Mouse (Mus musculus): ENCODE measurements around the gene Defb25. TPM values are rescaled to one million over a fixed set of nuclear protein-coding genes. Genes with fewer than 3 reads are reported as not detected.
A peak's percentile ranks its signal among the peaks of the same experiment; 100 is the strongest.
"Not testable (repeated sequence)": the region's sequence is repeated elsewhere in the genome, so short reads cannot be mapped to it uniquely, and the experiment has no call there.

Gene Defb25
- 1.7 TPM in 1 of 2 replicates, not detected in the other for polyA plus RNA-seq (2015; fragmentation: Nextera tagmentation; extraction: Ambion mirVana)

DNA sequence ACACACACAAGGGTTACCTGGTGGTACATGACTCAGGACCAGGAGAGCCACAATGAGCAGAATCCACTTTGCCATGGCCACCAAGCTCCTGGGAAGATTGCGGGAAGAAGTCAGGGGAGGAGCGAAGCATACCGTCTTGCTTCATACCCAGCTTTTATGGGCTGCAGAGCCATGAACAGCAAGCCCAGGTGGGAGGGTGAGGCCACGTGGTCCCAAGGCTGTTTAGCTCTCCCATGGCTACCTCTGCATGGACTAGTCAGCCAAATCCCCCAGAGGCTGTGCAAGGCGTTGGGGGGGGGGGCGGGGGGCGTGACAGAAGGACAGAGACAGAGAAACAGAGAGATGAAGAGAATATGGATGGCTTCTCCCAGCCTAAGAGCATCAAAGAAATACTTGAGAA, at the start of gene Defb25:
Defb25 (minus strand) TSS at position 101 of the 400 bp plus-strand sequence.
- H3K27ac ChIP-seq: no peak within 1 kb of the TSS
- no peaks in the 10 kb centered on the region for H3K9me3 ChIP-seq
- H3K4me1 ChIP-seq: peaks cover 16% of the 10 kb centered on the region
- no peak within 1 kb of the TSS for H3K4me2 ChIP-seq
- H3K36me3 ChIP-seq: no peaks in the 10 kb centered on the region
- ATAC-seq (ENCODE audit: borderline replicate concordance, extremely low read depth, low FRiP score, low TSS enrichment): no peak
- no peak within 1 kb of the TSS for H3K4me3 ChIP-seq
- H3K27me3 ChIP-seq: peaks cover 31% of the 10 kb centered on the region
- 79% methylated on average over 7 of the region's 7 CpGs for WGBS
- H3K9ac ChIP-seq: no peak within 1 kb of the TSS

DNA sequence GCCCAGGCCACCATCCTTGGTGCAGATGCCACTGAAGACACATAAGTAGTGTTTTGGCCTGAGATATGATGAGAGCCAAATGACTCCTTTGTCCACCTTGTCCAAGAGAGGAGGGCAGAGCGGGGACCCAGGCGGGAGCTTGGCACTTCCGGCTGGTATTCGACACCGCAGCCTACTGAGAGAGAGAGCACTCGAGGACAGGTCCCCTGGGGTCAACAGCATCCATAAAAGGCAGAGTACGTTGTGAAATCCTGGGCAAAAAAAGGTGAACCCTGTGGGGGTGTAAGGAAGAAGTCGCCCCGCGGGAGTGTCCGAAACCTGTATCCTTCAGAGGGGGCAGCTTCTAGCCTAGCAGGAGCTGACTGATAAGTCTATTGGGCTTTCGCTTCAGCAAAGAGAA, 49.3 kb upstream of the Defb25 start:
- Histone ChIP-seq H3K27ac (peak overlapping the region; percentile 21; the same call in 1 of the 2 replicates), H3K9ac (no peak overlapping the region), H3K4me1 (peaks cover 37% of the 10 kb centered on the region), H3K4me3 (peak overlapping the region; percentile 15; the same call in 1 of the 2 replicates), H3K36me3 (peaks cover 32% of the 10 kb centered on the region), H3K4me2 (peak overlapping the region; percentile 80), H3K27me3 (no peaks in the 10 kb centered on the region), H3K9me3 (no peaks in the 10 kb centered on the region)
- 76% methylated on average over 12 of the region's 12 CpGs for WGBS
- ATAC-seq (ENCODE audit: borderline replicate concordance, extremely low read depth, low FRiP score, low TSS enrichment): no peak

DNA sequence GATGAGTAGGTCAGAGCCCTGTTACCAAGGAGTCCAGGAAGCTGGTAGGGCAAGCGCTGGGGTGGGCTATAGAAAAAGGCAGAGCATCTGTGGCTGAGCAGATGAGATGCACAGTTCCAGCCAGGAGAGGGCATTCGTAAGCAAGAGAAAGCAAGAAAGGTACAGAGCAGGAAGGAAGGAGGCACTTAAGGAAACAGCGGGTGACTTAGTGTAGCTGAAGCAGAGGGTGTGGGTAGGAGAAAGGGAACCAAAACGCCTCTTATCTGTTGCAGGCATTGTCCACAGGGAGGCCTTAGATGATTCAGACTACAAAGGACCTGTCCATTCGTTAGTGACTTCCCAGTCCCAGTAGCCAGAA, 48.8 kb upstream of the Defb25 start:
- Histone ChIP-seq H3K4me1 (peaks cover 37% of the 10 kb centered on the region), H3K27ac (peak overlapping the region; percentile 21; the same call in 1 of the 2 replicates), H3K4me2 (peak overlapping the region; percentile 80), H3K9ac (no peak overlapping the region), H3K36me3 (peaks cover 27% of the 10 kb centered on the region), H3K4me3 (peak overlapping the region; percentile 94), H3K27me3 (no peaks in the 10 kb centered on the region), H3K9me3 (no peaks in the 10 kb centered on the region)
- WGBS: 18% methylated on average over 5 of the region's 5 CpGs
- ATAC-seq (ENCODE audit: borderline replicate concordance, extremely low read depth, low FRiP score, low TSS enrichment): 0 out of 2 replicates have a peak, but pooled peaks have one; percentile 11

DNA sequence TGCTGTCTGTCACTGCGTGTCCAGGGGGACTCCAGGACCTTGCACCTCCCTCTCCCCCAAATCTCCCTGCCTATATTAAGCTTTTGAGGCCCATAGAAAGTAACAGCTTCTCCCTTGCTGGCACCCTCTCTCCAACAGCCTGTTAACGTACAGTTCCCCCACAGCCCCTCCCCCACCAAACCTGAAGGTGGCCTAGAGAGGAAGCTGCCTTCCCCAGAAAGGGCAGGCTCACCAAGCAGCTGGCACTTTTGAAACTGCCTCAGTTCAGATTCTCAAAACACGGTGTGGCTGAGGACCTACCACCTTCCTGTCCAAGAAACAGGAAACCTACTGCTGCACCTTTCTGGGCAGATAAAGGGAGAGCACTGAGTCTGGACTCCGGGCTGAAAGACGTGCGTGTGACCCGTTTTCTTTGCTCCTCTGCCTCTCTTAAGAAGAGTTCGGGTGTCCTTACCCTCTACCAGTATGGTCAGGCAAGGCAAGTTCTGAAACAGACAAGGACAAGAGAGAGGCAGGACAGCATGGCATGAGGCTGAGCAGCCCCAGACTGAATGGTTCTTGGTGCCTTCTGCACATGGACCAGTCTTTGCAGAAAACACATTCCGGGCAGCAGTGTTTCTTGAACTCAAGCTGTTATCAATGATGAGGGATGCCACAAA, 48.3 kb upstream of the Defb25 start:
- Histone ChIP-seq H3K9ac (peak overlapping the region; percentile 96), H3K36me3 (peaks cover 23% of the 10 kb centered on the region), H3K27ac (peak overlapping the region; percentile 8; the same call in 1 of the 2 replicates), H3K9me3 (no peaks in the 10 kb centered on the region), H3K4me1 (peaks cover 37% of the 10 kb centered on the region), H3K4me3 (peak overlapping the region; percentile 94), H3K27me3 (no peaks in the 10 kb centered on the region), H3K4me2 (peak overlapping the region; percentile 80)
- 30% methylated on average over 9 of the region's 9 CpGs for WGBS
- no peak; the same call in 1 of the 2 replicates for ATAC-seq (ENCODE audit: borderline replicate concordance, extremely low read depth, low FRiP score, low TSS enrichment)

DNA sequence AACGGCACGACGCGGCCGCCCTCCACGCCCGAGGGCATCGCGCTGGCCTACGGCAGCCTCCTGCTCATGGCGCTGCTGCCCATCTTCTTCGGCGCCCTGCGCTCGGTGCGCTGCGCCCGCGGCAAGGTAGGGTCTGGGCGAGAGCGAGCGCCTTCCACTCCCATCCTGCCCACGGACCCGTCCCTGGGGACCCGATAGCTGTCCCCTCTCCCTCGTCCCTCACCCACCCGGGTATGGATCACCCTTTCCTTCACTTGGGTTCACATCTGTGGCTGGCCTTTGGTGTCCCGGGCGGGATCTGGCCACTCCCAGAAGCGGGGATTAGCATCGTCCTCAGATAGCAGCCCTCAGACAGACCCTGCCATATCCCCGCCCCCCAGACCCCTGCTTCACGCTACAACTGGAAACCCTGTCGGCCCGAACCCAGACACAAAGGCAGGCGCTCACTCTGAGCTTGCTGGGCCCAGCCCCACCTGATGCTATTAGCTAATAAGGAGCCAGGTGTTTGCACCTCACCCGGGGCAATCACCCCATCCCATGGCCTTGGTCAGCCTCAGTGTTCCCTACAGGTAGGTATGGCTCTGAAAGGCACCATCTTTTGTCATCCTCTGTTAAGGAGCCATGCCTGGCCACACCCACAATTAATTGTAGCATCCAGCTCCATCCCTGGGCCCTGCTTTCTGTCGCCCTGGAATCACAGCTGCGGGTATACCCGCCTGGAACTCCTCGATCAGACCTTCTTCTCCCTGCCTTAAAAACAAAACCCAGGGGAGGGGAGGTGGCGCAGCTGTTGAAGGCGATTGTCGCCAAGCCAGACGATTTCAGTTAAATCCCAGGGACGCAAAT, 47.0 kb upstream of the Defb25 start:
- peak overlapping the region; percentile 92 for H3K27ac ChIP-seq
- WGBS: 1% methylated on average over 46 of the region's 46 CpGs
- H3K27me3 ChIP-seq: peaks cover 2% of the 10 kb centered on the region; the same call in 1 of the 2 replicates
- no peaks in the 10 kb centered on the region for H3K9me3 ChIP-seq
- H3K9ac ChIP-seq: peak overlapping the region; percentile 96
- H3K4me3 ChIP-seq: peak overlapping the region; percentile 94
- H3K36me3 ChIP-seq: peaks cover 11% of the 10 kb centered on the region
- peak overlapping the region; percentile 80 for H3K4me2 ChIP-seq
- ATAC-seq (ENCODE audit: borderline replicate concordance, extremely low read depth, low FRiP score, low TSS enrichment): peak; percentile 66
- H3K4me1 ChIP-seq: peaks cover 37% of the 10 kb centered on the region

DNA sequence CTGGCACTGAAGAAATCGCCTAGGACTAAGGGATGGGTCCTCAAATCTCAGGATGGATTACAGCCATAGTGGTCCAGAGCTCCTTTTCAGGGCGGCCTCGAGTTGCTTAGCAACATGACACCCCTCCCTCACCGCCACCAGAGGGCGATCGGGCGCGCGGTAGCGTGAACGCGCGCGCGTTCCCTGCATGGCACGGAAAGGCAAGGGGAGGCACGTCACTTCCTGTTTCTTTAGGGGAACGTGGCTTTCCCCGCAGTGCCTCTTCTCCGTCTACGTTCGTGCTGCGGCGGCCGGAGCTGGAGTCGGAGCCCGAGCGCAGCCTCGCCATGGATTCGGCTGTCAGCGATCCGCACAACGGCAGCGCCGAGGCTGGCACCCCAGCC, 46.4 kb upstream of the Defb25 start, which contains the start of gene H13:
H13 (plus strand) TSS at position 206 of the 383 bp plus-strand sequence.
- Histone ChIP-seq H3K9ac (peak within 1 kb of the TSS; percentile 96), H3K27ac (peak within 1 kb of the TSS; percentile 92), H3K36me3 (peaks cover 8% of the 10 kb centered on the region; the same call in 1 of the 2 replicates), H3K4me3 (peak within 1 kb of the TSS; percentile 94), H3K4me1 (peaks cover 35% of the 10 kb centered on the region), H3K27me3 (peaks cover 4% of the 10 kb centered on the region; the same call in 1 of the 2 replicates), H3K4me2 (peak within 1 kb of the TSS; percentile 80), H3K9me3 (no peaks in the 10 kb centered on the region)
- peak; percentile 75; the same call in 1 of the 2 replicates for ATAC-seq (ENCODE audit: borderline replicate concordance, extremely low read depth, low FRiP score, low TSS enrichment)
- WGBS: under 1% methylated on average over 35 of the region's 35 CpGs

DNA sequence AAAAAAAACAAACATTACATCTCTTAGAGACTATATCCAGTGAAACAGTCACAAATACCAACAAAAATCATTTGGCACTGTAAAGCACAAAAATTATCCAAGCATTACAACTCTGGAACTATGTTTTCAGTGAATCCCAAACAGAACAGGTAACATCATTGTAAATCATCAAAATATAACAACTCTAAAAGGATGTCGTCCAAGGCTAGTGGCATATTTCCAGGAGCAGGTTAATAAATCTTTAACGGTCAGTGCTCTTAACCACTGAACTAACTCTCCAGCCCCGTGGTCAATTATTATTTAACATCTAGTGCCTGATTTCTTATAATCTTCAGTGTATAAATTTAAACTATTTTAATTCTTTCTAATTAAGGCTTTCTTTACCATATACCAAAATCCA, 43.3 kb upstream of the Defb25 start:
- not testable (repeated sequence) for H3K36me3 ChIP-seq; H3K27me3 ChIP-seq; H3K9me3 ChIP-seq; H3K4me2 ChIP-seq; ATAC-seq (ENCODE audit: borderline replicate concordance, extremely low read depth, low FRiP score, low TSS enrichment); H3K27ac ChIP-seq; H3K4me3 ChIP-seq; H3K9ac ChIP-seq
- peaks cover 14% of the 10 kb centered on the region for H3K4me1 ChIP-seq
- WGBS: 59% methylated on average over 3 of the region's 3 CpGs

DNA sequence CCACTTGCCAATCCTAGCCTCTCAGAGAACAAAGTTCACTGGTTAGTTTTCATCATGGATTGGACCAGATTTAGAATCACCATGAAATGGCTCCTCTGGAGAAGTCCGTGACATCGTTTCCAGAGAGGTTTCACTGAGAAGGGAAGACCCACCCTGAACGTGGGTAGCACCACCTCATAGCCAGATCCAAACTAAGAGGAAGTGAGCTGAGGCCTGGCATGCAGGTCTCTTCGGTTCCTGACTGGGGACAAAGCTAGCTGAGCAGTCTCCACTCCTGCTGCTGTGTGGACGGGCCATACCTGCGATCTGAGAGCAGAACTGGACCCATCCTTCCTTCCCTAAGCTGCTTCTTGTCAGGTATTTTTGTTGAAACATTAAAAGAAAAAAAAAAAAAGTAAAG, 38.3 kb upstream of the Defb25 start:
- H3K4me1 ChIP-seq: no peaks in the 10 kb centered on the region
- 74% methylated on average over 6 of the region's 6 CpGs for WGBS
- H3K36me3 ChIP-seq: no peaks in the 10 kb centered on the region
- H3K27me3 ChIP-seq: peaks cover 4% of the 10 kb centered on the region; the same call in 1 of the 2 replicates
- H3K4me3 ChIP-seq: no peak overlapping the region
- no peaks in the 10 kb centered on the region for H3K9me3 ChIP-seq
- no peak overlapping the region for H3K27ac ChIP-seq
- no peak for ATAC-seq (ENCODE audit: borderline replicate concordance, extremely low read depth, low FRiP score, low TSS enrichment)
- no peak overlapping the region for H3K9ac ChIP-seq
- no peak overlapping the region for H3K4me2 ChIP-seq

DNA sequence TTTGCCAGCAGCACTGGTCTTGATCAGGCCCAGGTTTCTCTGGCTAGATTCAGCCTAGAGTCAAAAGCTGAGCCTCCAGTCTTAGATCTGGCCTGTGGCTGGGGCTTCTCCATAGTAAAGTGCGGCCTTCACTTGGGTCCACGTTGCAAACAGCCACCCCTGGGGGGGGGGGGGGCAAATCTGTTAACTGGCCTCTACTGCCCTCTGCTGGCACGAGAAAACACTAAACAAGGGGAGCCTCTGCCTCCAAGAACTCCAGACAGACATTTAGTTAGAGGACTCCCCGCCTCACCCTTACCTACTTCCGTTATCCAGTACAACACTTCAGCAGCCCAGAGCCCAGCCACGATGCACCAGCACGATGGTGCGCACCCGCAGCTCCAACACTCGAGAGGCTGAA, 34.5 kb upstream of the Defb25 start:
- Histone ChIP-seq H3K27ac (no peak overlapping the region), H3K9me3 (no peaks in the 10 kb centered on the region), H3K9ac (no peak overlapping the region), H3K4me3 (no peak overlapping the region), H3K4me1 (0 out of 2 replicates have a peak, but pooled peaks cover 5% of the 10 kb centered on the region), H3K27me3 (no peaks in the 10 kb centered on the region), H3K36me3 (no peaks in the 10 kb centered on the region), H3K4me2 (no peak overlapping the region)
- no peak for ATAC-seq (ENCODE audit: borderline replicate concordance, extremely low read depth, low FRiP score, low TSS enrichment)
- WGBS: 50% methylated on average over 10 of the region's 10 CpGs

DNA sequence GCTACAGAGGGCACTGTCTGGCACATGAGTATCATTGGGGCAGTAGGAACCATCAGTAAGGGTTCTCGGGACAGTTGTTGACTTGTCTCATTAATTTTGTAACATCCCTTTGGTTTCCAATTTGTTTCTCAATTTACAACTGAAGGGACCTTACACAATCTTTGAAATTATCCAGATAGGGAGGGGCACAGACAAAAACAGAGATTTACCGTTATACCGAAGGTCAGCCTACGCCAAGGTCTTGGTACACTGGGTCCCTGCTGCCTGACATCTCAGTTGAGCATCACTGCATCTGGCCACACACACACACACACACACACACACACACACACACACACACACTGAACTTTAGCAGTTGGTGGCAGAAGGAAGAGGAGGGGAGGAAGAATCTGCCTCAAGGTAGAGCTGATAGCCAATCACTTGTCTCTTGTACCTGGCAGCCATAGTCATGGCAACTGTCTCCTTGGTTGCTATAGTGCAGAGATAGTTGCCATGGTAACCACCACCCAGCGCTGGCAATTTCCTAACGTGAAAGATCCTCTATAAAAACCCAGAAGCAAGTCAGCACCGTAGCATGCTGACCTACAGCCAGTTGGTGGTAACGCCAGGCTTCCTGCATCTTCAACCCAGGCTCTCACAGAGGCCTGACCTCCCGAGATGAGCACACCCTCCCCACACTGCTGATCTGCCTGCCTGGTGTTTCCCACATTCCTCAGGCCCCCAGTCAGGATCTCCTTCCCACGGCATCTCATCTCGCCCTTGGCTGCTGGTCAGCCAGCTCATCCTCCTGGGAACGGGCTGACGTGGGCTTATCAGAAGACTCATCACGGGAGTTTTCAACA, 31.2 kb upstream of the Defb25 start:
- Histone ChIP-seq H3K36me3 (no peaks in the 10 kb centered on the region), H3K4me3 (no peak overlapping the region), H3K9ac (no peak overlapping the region), H3K4me1 (0 out of 2 replicates have a peak, but pooled peaks cover 5% of the 10 kb centered on the region), H3K4me2 (no peak overlapping the region), H3K27me3 (no peaks in the 10 kb centered on the region), H3K27ac (no peak overlapping the region), H3K9me3 (no peaks in the 10 kb centered on the region)
- ATAC-seq (ENCODE audit: borderline replicate concordance, extremely low read depth, low FRiP score, low TSS enrichment): no peak
- WGBS: 33% methylated on average over 14 of the region's 14 CpGs

DNA sequence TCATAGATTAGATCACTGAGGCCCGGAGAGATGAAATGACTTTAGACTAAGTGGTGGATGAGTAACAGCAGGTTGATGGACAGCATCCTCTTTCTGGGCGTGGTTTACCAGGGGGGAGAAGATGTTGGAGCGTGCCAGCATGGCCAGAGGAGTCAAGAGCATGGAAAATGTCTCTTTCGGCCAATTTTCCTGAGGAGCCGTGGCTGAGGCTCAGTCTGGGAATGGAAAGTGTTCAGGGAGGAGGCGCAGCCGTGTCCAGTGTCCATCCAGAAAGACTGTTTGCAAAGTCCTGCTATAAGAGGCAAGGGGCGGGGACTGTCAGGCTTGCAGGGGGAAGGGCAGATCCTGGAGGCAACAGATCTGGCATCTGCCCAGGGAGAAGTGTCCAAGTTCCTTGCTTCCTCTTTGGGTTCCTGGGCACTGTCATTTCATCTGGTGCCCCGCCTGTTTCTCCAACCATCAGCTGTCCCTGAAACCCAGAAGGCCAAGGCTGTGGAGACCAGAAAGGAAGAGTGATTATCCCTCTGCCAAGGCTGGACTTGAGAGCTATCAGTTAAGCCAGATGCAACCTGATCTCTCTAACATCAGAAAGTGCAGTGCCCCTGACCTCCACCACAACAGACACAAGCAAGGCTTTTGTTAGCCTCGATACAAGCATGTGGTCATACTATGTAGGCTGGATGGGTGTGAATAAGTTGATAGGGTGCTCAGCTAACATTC, 30.2 kb upstream of the Defb25 start:
- H3K4me3 ChIP-seq: no peak overlapping the region
- no peaks in the 10 kb centered on the region for H3K27me3 ChIP-seq
- H3K36me3 ChIP-seq: no peaks in the 10 kb centered on the region
- H3K9ac ChIP-seq: no peak overlapping the region
- 32% methylated on average over 10 of the region's 10 CpGs for WGBS
- peak; percentile 80 for ATAC-seq (ENCODE audit: borderline replicate concordance, extremely low read depth, low FRiP score, low TSS enrichment)
- H3K27ac ChIP-seq: no peak overlapping the region
- no peak overlapping the region for H3K4me2 ChIP-seq
- no peaks in the 10 kb centered on the region for H3K9me3 ChIP-seq
- 0 out of 2 replicates have a peak, but pooled peaks cover 5% of the 10 kb centered on the region for H3K4me1 ChIP-seq

All from lung, embryonic 15.5 days (tissue).